Mouse (Mus musculus) midbrain, embryonic 15.5 days (tissue): ENCODE measurements around the gene Fam20b. TPM values are rescaled to one million over a fixed set of nuclear protein-coding genes. Genes with fewer than 3 reads are reported as not detected.

Experiments used
- ATAC-seq: fragments of 200-750 bp; cut with Nextera tagmentation; replicated peaks from 2 replicates; pipeline ENCODE4 v1.8.0; 2017; ENCODE audit warnings: moderate TSS enrichment
- H3K27ac ChIP-seq: fragments of 300-500 bp; sonication (generic); 2 replicates; pipeline ENCODE4 v1.5.1; 2015; ENCODE audit warnings: mild to moderate bottlenecking, inconsistent platforms
- H3K27me3 ChIP-seq: fragments of 300-500 bp; sonication (generic); replicated peaks from 2 replicates; pipeline ENCODE4 v1.6.1; 2015; ENCODE audit warnings: inconsistent platforms
- H3K36me3 ChIP-seq: fragments of 300-500 bp; sonication (generic); replicated peaks from 2 replicates; pipeline ENCODE4 v1.6.1; 2015; ENCODE audit warnings: inconsistent platforms
- H3K4me1 ChIP-seq: fragments of 300-500 bp; sonication (generic); 2 replicates; pipeline ENCODE4 v1.6.1; 2015; ENCODE audit warnings: inconsistent platforms
- H3K4me2 ChIP-seq: fragments of 300-500 bp; sonication (generic); 2 replicates; pipeline ENCODE4 v1.6.1; 2015; ENCODE audit warnings: inconsistent platforms, mild to moderate bottlenecking, moderate library complexity
- H3K4me3 ChIP-seq: fragments of 300-500 bp; sonication (generic); 2 replicates; pipeline ENCODE4 v1.5.1; 2015; ENCODE audit warnings: mild to moderate bottlenecking, inconsistent platforms
- H3K9ac ChIP-seq: fragments of 300-500 bp; sonication (generic); 2 replicates; pipeline ENCODE4 v1.6.1; 2015; ENCODE audit warnings: mild to moderate bottlenecking, inconsistent platforms
- H3K9me3 ChIP-seq: fragments of 300-500 bp; sonication (generic); 2 replicates; pipeline ENCODE4 v1.6.1; 2016; ENCODE audit warnings: inconsistent platforms
- WGBS: fragments of 180-500 bp; shearing (Covaris S2); methylation state at CpG from one replicate; pipeline ENCODE4 v1.1.7; 2015; ENCODE audit warnings: mixed read lengths; 5-methylcytosine and 5-hydroxymethylcytosine counted together
- polyA plus RNA-seq: library from polyadenylated mRNA; unstranded; fragments of >200 nt; fragmentation: Nextera tagmentation; extraction: Ambion mirVana; gene quantifications from 2 replicates; pipeline ENCODE4 v1.2.1, GENCODE M21; 2015

Gene Fam20b
- polyA plus RNA-seq, 1 experiment from 2014 or later, result 34.7 TPM

DNA sequence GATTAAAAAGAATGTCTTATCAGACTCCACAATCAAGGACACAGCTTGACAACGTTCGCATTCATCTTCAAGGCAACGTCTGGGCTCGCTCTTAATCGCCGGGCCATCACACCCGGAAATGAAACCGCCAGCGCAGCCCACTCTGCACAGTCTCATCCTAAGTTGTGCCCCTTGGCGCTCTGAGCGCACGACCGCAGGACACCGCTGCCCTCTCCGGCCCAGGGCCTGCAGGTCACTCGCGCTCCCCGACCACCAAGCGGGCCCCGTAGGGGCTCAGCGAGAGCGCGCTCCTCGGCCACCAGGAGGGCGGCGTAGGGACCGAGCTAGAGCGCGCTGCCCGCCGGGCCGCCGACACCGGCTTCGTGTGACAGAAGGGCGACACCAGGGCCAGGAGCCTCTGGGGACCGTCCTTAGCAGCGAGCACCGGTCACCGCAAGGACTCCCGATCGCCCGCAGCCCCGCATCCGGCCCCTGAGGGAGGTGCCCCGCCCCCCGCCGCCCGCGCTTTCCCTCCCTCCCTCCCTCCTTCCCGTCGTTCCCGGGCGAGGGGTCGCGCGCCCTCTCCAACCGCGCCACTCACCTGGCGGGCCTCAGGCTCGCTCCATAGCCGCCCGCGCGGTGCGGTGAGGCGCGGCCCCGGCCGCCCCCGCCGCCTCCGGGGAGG, 468 bp downstream of the Fam20b start:
- Histone ChIP-seq H3K36me3 (no peaks in the 10 kb centered on the region), H3K4me3 (peak overlapping the region; percentile 95), H3K9ac (peak overlapping the region; percentile 94), H3K27ac (peak overlapping the region; percentile 94), H3K9me3 (no peaks in the 10 kb centered on the region), H3K4me1 (peaks cover 20% of the 10 kb centered on the region), H3K27me3 (no peaks in the 10 kb centered on the region), H3K4me2 (peak overlapping the region; percentile 75)
- peak; percentile 90 for ATAC-seq
- WGBS, result under 1% methylated on average over 69 of the region's 73 CpGs

GRCm38 (mm10) chr1:156717751-156718285, 1.1 kb downstream of the Fam20b start:
- no peak for ATAC-seq
- 9% methylated on average over 13 of the region's 13 CpGs for WGBS
- Histone ChIP-seq H3K36me3 (no peaks in the 10 kb centered on the region), H3K4me3 (peak overlapping the region; percentile 95), H3K9ac (peak overlapping the region; percentile 94), H3K27me3 (no peaks in the 10 kb centered on the region), H3K4me1 (peaks cover 20% of the 10 kb centered on the region), H3K27ac (peak overlapping the region; percentile 94), H3K4me2 (peak overlapping the region; percentile 75), H3K9me3 (no peaks in the 10 kb centered on the region)

DNA sequence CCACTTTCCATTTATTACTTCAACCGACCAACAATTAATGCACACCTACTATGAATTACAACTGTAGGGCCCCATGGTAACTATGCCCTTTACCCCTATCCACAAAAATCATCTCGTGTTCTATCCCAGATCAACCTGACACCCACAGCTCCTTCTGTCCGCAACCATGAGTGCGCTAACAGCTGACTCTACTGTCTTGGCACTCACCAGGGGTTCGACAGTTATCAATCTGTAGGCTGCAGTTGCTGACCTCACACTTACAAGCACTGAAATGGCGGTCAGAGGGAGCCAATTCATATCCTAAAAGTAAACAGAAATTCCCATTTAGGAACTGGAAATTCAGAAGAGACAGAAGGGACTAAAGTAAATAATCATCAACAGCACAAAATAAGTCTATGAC, 2.2 kb downstream of the Fam20b start:
- no peak overlapping the region for H3K4me3 ChIP-seq
- no peak overlapping the region for H3K9ac ChIP-seq
- peaks cover 20% of the 10 kb centered on the region for H3K4me1 ChIP-seq
- H3K27ac ChIP-seq, result no peak overlapping the region
- H3K4me2 ChIP-seq, result no peak overlapping the region
- ATAC-seq, result no peak
- H3K27me3 ChIP-seq, result no peaks in the 10 kb centered on the region
- 90% methylated on average over 6 of the region's 6 CpGs for WGBS
- no peaks in the 10 kb centered on the region for H3K9me3 ChIP-seq
- no peaks in the 10 kb centered on the region for H3K36me3 ChIP-seq

GRCm38 (mm10) chr1:156710472-156711098, 8.3 kb downstream of the Fam20b start:
- Histone ChIP-seq H3K4me1 (peaks cover 7% of the 10 kb centered on the region; the same call in 1 of the 2 replicates), H3K27ac (no peak overlapping the region), H3K9ac (no peak overlapping the region), H3K4me3 (no peak overlapping the region), H3K4me2 (no peak overlapping the region), H3K27me3 (no peaks in the 10 kb centered on the region), H3K9me3 (no peaks in the 10 kb centered on the region), H3K36me3 (0 out of 2 replicates have a peak, but pooled peaks cover under 1% of the 10 kb centered on the region)
- no peak for ATAC-seq
- WGBS, result 53% methylated on average over 10 of the region's 10 CpGs

- Histone ChIP-seq H3K4me1 (peaks cover 6% of the 10 kb centered on the region; the same call in 1 of the 2 replicates), H3K4me2 (no peak overlapping the region), H3K36me3 (peaks cover 11% of the 10 kb centered on the region), H3K4me3 (no peak overlapping the region), H3K27me3 (no peaks in the 10 kb centered on the region), H3K9ac (no peak overlapping the region), H3K9me3 (no peaks in the 10 kb centered on the region), H3K27ac (no peak overlapping the region)
- WGBS, result 91% methylated on average over 3 of the region's 3 CpGs
- no peak for ATAC-seq
These were observed 10.2 kb downstream of the Fam20b start for GRCm38 (mm10) chr1:156708672-156709071.

GRCm38 (mm10) chr1:156705696-156706285, 13.1 kb downstream of the Fam20b start:
- peaks cover 19% of the 10 kb centered on the region for H3K36me3 ChIP-seq
- no peak overlapping the region for H3K9ac ChIP-seq
- no peak overlapping the region for H3K27ac ChIP-seq
- H3K4me1 ChIP-seq, result peaks cover 5% of the 10 kb centered on the region; the same call in 1 of the 2 replicates
- no peak overlapping the region for H3K4me2 ChIP-seq
- 80% methylated on average over 10 of the region's 10 CpGs for WGBS
- no peak for ATAC-seq
- H3K27me3 ChIP-seq, result no peaks in the 10 kb centered on the region
- no peak overlapping the region for H3K4me3 ChIP-seq
- no peaks in the 10 kb centered on the region for H3K9me3 ChIP-seq

DNA sequence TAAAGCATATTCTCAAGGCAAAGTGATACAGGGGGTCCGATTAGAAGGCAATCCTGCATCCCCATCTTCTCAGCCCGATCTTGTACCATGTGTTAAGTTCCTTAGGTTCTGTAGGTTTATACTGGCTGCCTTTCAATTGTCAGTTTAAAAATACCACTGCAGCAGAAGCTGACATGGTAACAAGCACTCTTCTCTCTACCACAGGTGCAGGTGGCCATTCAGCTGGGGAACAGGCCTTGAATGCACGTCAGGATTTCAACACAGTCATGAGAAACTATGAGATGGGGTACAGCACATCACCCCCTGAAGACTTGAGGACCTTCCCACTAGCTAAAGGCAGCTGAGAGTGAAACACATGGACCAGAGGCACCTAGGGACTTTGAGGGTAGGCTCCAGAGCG, 15.4 kb downstream of the Fam20b start:
- Histone ChIP-seq H3K4me1 (no peaks in the 10 kb centered on the region), H3K4me3 (no peak overlapping the region), H3K9me3 (no peaks in the 10 kb centered on the region), H3K27ac (no peak overlapping the region), H3K9ac (no peak overlapping the region), H3K4me2 (no peak overlapping the region), H3K27me3 (no peaks in the 10 kb centered on the region), H3K36me3 (peaks cover 34% of the 10 kb centered on the region)
- no peak for ATAC-seq
- WGBS, result 95% methylated on average over 4 of the region's 4 CpGs

DNA sequence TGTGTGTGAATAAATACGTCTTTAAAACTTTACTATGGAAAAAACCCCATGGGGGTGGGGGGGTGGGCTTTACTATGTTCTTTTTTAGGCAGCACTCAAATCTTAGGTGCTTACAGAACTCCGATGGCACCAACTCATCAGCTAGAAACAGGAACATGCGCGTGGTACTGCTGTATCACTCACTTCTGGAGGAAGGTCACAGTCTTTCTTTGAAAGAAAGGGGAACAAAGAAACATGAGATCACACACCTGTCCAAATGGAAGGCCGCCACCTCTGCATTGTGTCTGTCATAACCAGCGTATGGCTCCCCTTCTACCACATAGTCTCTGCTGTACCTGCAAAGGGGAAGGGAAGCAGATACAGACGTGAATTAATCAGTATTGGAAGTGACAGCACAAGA, 16.7 kb downstream of the Fam20b start:
- Histone ChIP-seq H3K9ac (no peak overlapping the region), H3K27ac (no peak overlapping the region), H3K4me3 (no peak overlapping the region), H3K27me3 (no peaks in the 10 kb centered on the region), H3K4me1 (no peaks in the 10 kb centered on the region), H3K4me2 (no peak overlapping the region), H3K9me3 (no peaks in the 10 kb centered on the region), H3K36me3 (peaks cover 42% of the 10 kb centered on the region)
- WGBS, result 91% methylated on average over 7 of the region's 7 CpGs
- no peak for ATAC-seq

GRCm38 (mm10) chr1:156686025-156686661, 32.7 kb downstream of the Fam20b start:
- no peaks in the 10 kb centered on the region for H3K4me1 ChIP-seq
- ATAC-seq, result no peak
- H3K36me3 ChIP-seq, result peaks cover 31% of the 10 kb centered on the region; the same call in 1 of the 2 replicates
- no peak overlapping the region for H3K4me2 ChIP-seq
- no peak overlapping the region for H3K9ac ChIP-seq
- WGBS, result 68% methylated on average over 7 of the region's 7 CpGs
- H3K27me3 ChIP-seq, result no peaks in the 10 kb centered on the region
- H3K27ac ChIP-seq, result no peak overlapping the region
- no peaks in the 10 kb centered on the region for H3K9me3 ChIP-seq
- H3K4me3 ChIP-seq, result no peak overlapping the region

DNA sequence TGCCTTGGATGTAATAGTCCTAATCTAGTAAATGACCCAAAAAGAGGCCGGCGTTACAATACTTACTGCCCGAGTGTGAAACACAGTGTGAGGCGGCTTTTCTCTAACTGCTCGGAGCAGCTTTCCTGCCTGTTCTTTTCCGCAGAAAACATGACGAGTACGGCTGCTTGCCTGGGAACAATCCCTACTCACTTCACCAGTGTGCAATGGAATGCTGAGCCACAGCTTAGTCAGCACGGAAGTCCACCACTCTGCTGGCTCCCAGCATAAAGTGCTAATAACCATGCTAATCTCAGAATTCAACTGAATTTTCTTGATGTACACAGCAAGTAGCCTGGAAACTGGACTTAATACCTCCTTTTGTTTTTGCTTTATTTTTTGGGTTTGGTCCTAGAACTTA, 39.3 kb downstream of the Fam20b start:
- H3K9me3 ChIP-seq, result no peaks in the 10 kb centered on the region
- no peaks in the 10 kb centered on the region for H3K27me3 ChIP-seq
- H3K4me3 ChIP-seq, result no peak overlapping the region
- H3K4me1 ChIP-seq, result peaks cover under 1% of the 10 kb centered on the region; the same call in 1 of the 2 replicates
- H3K27ac ChIP-seq, result no peak overlapping the region
- no peak overlapping the region for H3K4me2 ChIP-seq
- no peak overlapping the region for H3K9ac ChIP-seq
- 69% methylated on average over 9 of the region's 9 CpGs for whole genome bisulfite sequencing
- ATAC-seq, result no peak
- H3K36me3 ChIP-seq, result peaks cover 13% of the 10 kb centered on the region; the same call in 1 of the 2 replicates

- peaks cover 16% of the 10 kb centered on the region for H3K4me1 ChIP-seq
- ATAC-seq, result no peak
- no peak overlapping the region for H3K4me3 ChIP-seq
- H3K27me3 ChIP-seq, result no peaks in the 10 kb centered on the region
- 0 out of 2 replicates have a peak, but pooled peaks cover 7% of the 10 kb centered on the region for H3K36me3 ChIP-seq
- H3K9ac ChIP-seq, result no peak overlapping the region
- H3K9me3 ChIP-seq, result no peaks in the 10 kb centered on the region
- H3K27ac ChIP-seq, result no peak overlapping the region
- 68% methylated on average over 3 of the region's 3 CpGs for WGBS
- no peak overlapping the region for H3K4me2 ChIP-seq
These were observed 41.7 kb downstream of the Fam20b start for GRCm38 (mm10) chr1:156677230-156677629.

DNA sequence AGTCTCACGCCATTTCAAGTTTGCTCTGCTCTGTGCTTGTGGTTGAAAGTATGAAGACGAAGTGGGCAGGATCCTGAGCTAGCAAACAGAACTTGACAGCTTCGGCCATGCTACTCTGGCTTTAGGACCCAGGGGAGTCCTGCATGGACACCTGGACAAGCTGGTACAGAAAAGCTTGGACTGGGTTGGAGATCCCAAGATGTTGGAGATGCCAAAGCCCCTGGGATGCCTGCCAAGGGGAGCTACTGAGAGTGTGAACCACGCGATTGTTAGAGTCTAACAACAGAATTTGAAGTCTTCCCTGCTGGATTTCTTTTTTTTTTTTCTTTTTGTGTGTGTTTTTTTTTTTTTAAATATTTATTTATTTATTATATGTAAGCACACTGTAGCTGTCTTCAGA, 42.3 kb downstream of the Fam20b start:
- no peak overlapping the region for H3K9ac ChIP-seq
- H3K9me3 ChIP-seq, result no peaks in the 10 kb centered on the region
- H3K27ac ChIP-seq, result no peak overlapping the region
- no peaks in the 10 kb centered on the region for H3K27me3 ChIP-seq
- H3K36me3 ChIP-seq, result 0 out of 2 replicates have a peak, but pooled peaks cover 7% of the 10 kb centered on the region
- H3K4me1 ChIP-seq, result peaks cover 16% of the 10 kb centered on the region
- no peak overlapping the region for H3K4me2 ChIP-seq
- no peak for ATAC-seq
- whole genome bisulfite sequencing, result 83% methylated on average over 5 of the region's 5 CpGs
- H3K4me3 ChIP-seq, result no peak overlapping the region
